Mouse (Mus musculus): ENCODE data around the gene Eif4h. TPM values are rescaled to one million over a fixed set of nuclear protein-coding genes. Genes with fewer than 3 reads are reported as not detected.

The Eif4h gene
- polyA plus RNA-seq, 1 experiment = 309 TPM

GRCm38 (mm10) chr5:134630835-134631234, 8.5 kb downstream of the Eif4h start:
- Histone ChIP-seq H3K27me3 (ENCODE audit: control insufficient read depth, insufficient read depth, low read length, poor library complexity, severe bottlenecking) (no peaks in the 10 kb centered on the region), H3K4me3 (ENCODE audit: low read depth, low read length) (no peak overlapping the region), H3K9me3 (replicated peaks; ENCODE audit: control insufficient read depth, insufficient read depth, low read length, poor library complexity, severe bottlenecking) (no peaks in the 10 kb centered on the region), H3K27ac (ENCODE audit: insufficient read depth, low read length) (no peak overlapping the region), H3K4me1 (ENCODE audit: control insufficient read depth, insufficient read depth, low read length) (peaks cover 2% of the 10 kb centered on the region), H3K36me3 (ENCODE audit: control insufficient read depth, insufficient read depth, low read length, poor library complexity, severe bottlenecking) (peaks cover 55% of the 10 kb centered on the region), H3K9ac (ENCODE audit: low read depth, poor library complexity, severe bottlenecking) (no peak overlapping the region)
- TF ChIP-seq POLR2A (IDR thresholded peaks at IDR 0.05; ENCODE audit: insufficient read depth, low read length) = no peak
- TF ChIP-seq CTCF (IDR thresholded peaks at IDR 0.05; ENCODE audit: low read depth, low read length) = no peak
- no peak for TF ChIP-seq EP300 (IDR thresholded peaks at IDR 0.05; ENCODE audit: insufficient read depth, low read depth, low read length)

- TF ChIP-seq CTCF (IDR thresholded peaks at IDR 0.05; ENCODE audit: low read depth, low read length) (no peak), EP300 (IDR thresholded peaks at IDR 0.05; ENCODE audit: insufficient read depth, low read depth, low read length) (no peak), POLR2A (IDR thresholded peaks at IDR 0.05; ENCODE audit: insufficient read depth, low read length) (no peak)
- Histone ChIP-seq H3K9ac (ENCODE audit: low read depth, poor library complexity, severe bottlenecking) (no peak overlapping the region), H3K4me1 (ENCODE audit: control insufficient read depth, insufficient read depth, low read length) (peaks cover 2% of the 10 kb centered on the region), H3K9me3 (replicated peaks; ENCODE audit: control insufficient read depth, insufficient read depth, low read length, poor library complexity, severe bottlenecking) (no peaks in the 10 kb centered on the region), H3K27ac (ENCODE audit: insufficient read depth, low read length) (no peak overlapping the region), H3K4me3 (ENCODE audit: low read depth, low read length) (no peak overlapping the region), H3K27me3 (ENCODE audit: control insufficient read depth, insufficient read depth, low read length, poor library complexity, severe bottlenecking) (no peaks in the 10 kb centered on the region), H3K36me3 (ENCODE audit: control insufficient read depth, insufficient read depth, low read length, poor library complexity, severe bottlenecking) (peaks cover 61% of the 10 kb centered on the region)
Measured at GRCm38 (mm10) chr5:134629508-134629907, 9.8 kb downstream of the Eif4h start.

GRCm38 (mm10) chr5:134622069-134622468, 17.2 kb downstream of the Eif4h start:
- peaks cover 69% of the 10 kb centered on the region for H3K36me3 ChIP-seq (ENCODE audit: control insufficient read depth, insufficient read depth, low read length, poor library complexity, severe bottlenecking)
- TF ChIP-seq EP300 (IDR thresholded peaks at IDR 0.05; ENCODE audit: insufficient read depth, low read depth, low read length) = no peak
- TF ChIP-seq CTCF (IDR thresholded peaks at IDR 0.05; ENCODE audit: low read depth, low read length) = no peak
- no peak for TF ChIP-seq POLR2A (IDR thresholded peaks at IDR 0.05; ENCODE audit: insufficient read depth, low read length)

GRCm38 (mm10) chr5:134621099-134621640, 18.1 kb downstream of the Eif4h start:
- Histone ChIP-seq H3K9ac (ENCODE audit: low read depth, poor library complexity, severe bottlenecking) (no peak overlapping the region), H3K9me3 (replicated peaks; ENCODE audit: control insufficient read depth, insufficient read depth, low read length, poor library complexity, severe bottlenecking) (no peaks in the 10 kb centered on the region), H3K36me3 (ENCODE audit: control insufficient read depth, insufficient read depth, low read length, poor library complexity, severe bottlenecking) (peaks cover 61% of the 10 kb centered on the region), H3K27me3 (ENCODE audit: control insufficient read depth, insufficient read depth, low read length, poor library complexity, severe bottlenecking) (no peaks in the 10 kb centered on the region), H3K4me3 (ENCODE audit: low read depth, low read length) (no peak overlapping the region), H3K4me1 (ENCODE audit: control insufficient read depth, insufficient read depth, low read length) (no peaks in the 10 kb centered on the region), H3K27ac (ENCODE audit: insufficient read depth, low read length) (no peak overlapping the region)
- no peak for TF ChIP-seq CTCF (IDR thresholded peaks at IDR 0.05; ENCODE audit: low read depth, low read length)
- TF ChIP-seq EP300 (IDR thresholded peaks at IDR 0.05; ENCODE audit: insufficient read depth, low read depth, low read length) = no peak
- no peak for TF ChIP-seq POLR2A (IDR thresholded peaks at IDR 0.05; ENCODE audit: insufficient read depth, low read length)

More at GRCm38 (mm10) chr5:134622069-134622468, 17.2 kb downstream of the Eif4h start:
- H3K27ac ChIP-seq (ENCODE audit: insufficient read depth, low read length) = no peak overlapping the region
- H3K4me1 ChIP-seq (ENCODE audit: control insufficient read depth, insufficient read depth, low read length) = no peaks in the 10 kb centered on the region
- no peaks in the 10 kb centered on the region for H3K27me3 ChIP-seq (ENCODE audit: control insufficient read depth, insufficient read depth, low read length, poor library complexity, severe bottlenecking)
- H3K9ac ChIP-seq (ENCODE audit: low read depth, poor library complexity, severe bottlenecking) = no peak overlapping the region
- no peaks in the 10 kb centered on the region for H3K9me3 ChIP-seq (replicated peaks; ENCODE audit: control insufficient read depth, insufficient read depth, low read length, poor library complexity, severe bottlenecking)
- no peak overlapping the region for H3K4me3 ChIP-seq (ENCODE audit: low read depth, low read length)

- no peaks in the 10 kb centered on the region for H3K9me3 ChIP-seq (replicated peaks; ENCODE audit: control insufficient read depth, insufficient read depth, low read length, poor library complexity, severe bottlenecking)
- no peaks in the 10 kb centered on the region for H3K4me1 ChIP-seq (ENCODE audit: control insufficient read depth, insufficient read depth, low read length)
- no peak overlapping the region for H3K4me3 ChIP-seq (ENCODE audit: low read depth, low read length)
- peaks cover 53% of the 10 kb centered on the region for H3K36me3 ChIP-seq (ENCODE audit: control insufficient read depth, insufficient read depth, low read length, poor library complexity, severe bottlenecking)
- H3K27ac ChIP-seq (ENCODE audit: insufficient read depth, low read length) = no peak overlapping the region
- TF ChIP-seq POLR2A (IDR thresholded peaks at IDR 0.05; ENCODE audit: insufficient read depth, low read length) = no peak
- TF ChIP-seq CTCF (IDR thresholded peaks at IDR 0.05; ENCODE audit: low read depth, low read length) = no peak
- no peak for TF ChIP-seq EP300 (IDR thresholded peaks at IDR 0.05; ENCODE audit: insufficient read depth, low read depth, low read length)
- no peaks in the 10 kb centered on the region for H3K27me3 ChIP-seq (ENCODE audit: control insufficient read depth, insufficient read depth, low read length, poor library complexity, severe bottlenecking)
- no peak overlapping the region for H3K9ac ChIP-seq (ENCODE audit: low read depth, poor library complexity, severe bottlenecking)
Measured at GRCm38 (mm10) chr5:134620457-134620856, 18.8 kb downstream of the Eif4h start.

GRCm38 (mm10) chr5:134617071-134617470, 22.2 kb downstream of the Eif4h start:
- H3K36me3 ChIP-seq (ENCODE audit: control insufficient read depth, insufficient read depth, low read length, poor library complexity, severe bottlenecking) = peaks cover 22% of the 10 kb centered on the region
- H3K4me3 ChIP-seq (ENCODE audit: low read depth, low read length) = no peak overlapping the region
- no peak for TF ChIP-seq POLR2A (IDR thresholded peaks at IDR 0.05; ENCODE audit: insufficient read depth, low read length)
- TF ChIP-seq CTCF (IDR thresholded peaks at IDR 0.05; ENCODE audit: low read depth, low read length) = peak; percentile 96
- no peaks in the 10 kb centered on the region for H3K9me3 ChIP-seq (replicated peaks; ENCODE audit: control insufficient read depth, insufficient read depth, low read length, poor library complexity, severe bottlenecking)
- no peak overlapping the region for H3K9ac ChIP-seq (ENCODE audit: low read depth, poor library complexity, severe bottlenecking)
- no peak overlapping the region for H3K27ac ChIP-seq (ENCODE audit: insufficient read depth, low read length)
- H3K27me3 ChIP-seq (ENCODE audit: control insufficient read depth, insufficient read depth, low read length, poor library complexity, severe bottlenecking) = no peaks in the 10 kb centered on the region
- H3K4me1 ChIP-seq (ENCODE audit: control insufficient read depth, insufficient read depth, low read length) = no peaks in the 10 kb centered on the region
